Mouse (Mus musculus) ES-Bruce4 (cell line): ENCODE results near the gene Msantd2. TPM values are rescaled to one million over a fixed set of nuclear protein-coding genes. Genes with fewer than 3 reads are reported as not detected.
A peak's percentile ranks its signal among the peaks of the same experiment; 100 is the strongest.

Source experiments
- H3K27ac ChIP-seq: 2 replicates; pipeline ENCODE4 v1.5.1; 2012; ENCODE audit warnings: low read length, inconsistent platforms; ENCODE audit not compliant: insufficient read depth
- H3K27me3 ChIP-seq: 2 replicates; pipeline ENCODE4 v1.6.1; 2012; ENCODE audit warnings: mild to moderate bottlenecking, low read length, inconsistent platforms; ENCODE audit not compliant: control insufficient read depth, poor library complexity, insufficient read depth, severe bottlenecking
- H3K36me3 ChIP-seq: 2 replicates; pipeline ENCODE4 v1.6.1; 2012; ENCODE audit warnings: inconsistent platforms, mild to moderate bottlenecking, low read length, moderate library complexity; ENCODE audit not compliant: control insufficient read depth, poor library complexity, insufficient read depth, severe bottlenecking
- H3K4me1 ChIP-seq: one replicate; pipeline ENCODE4 v1.8.1; 2011; ENCODE audit warnings: low read length; ENCODE audit not compliant: control insufficient read depth, insufficient read depth
- H3K4me3 ChIP-seq: 2 replicates; pipeline ENCODE4 v1.5.1; 2011; ENCODE audit warnings: low read depth, mild to moderate bottlenecking, low read length
- H3K9ac ChIP-seq: 2 replicates; pipeline ENCODE4 v1.6.1; 2012; ENCODE audit warnings: low read depth, mild to moderate bottlenecking, inconsistent platforms; ENCODE audit not compliant: poor library complexity, severe bottlenecking
- H3K9me3 ChIP-seq: replicated peaks from 2 replicates; pipeline ENCODE4 v1.6.1; 2012; ENCODE audit warnings: mild to moderate bottlenecking, low read length, inconsistent platforms; ENCODE audit not compliant: control insufficient read depth, poor library complexity, insufficient read depth, severe bottlenecking
- CTCF ChIP-seq: IDR thresholded peaks from one replicate; pipeline ENCODE4 v1.8.1; 2011; ENCODE audit warnings: low read depth, low read length
- EP300 ChIP-seq: IDR thresholded peaks from 2 replicates; pipeline ENCODE4 v1.6.1; 2011; ENCODE audit warnings: low read depth, low read length; ENCODE audit not compliant: insufficient read depth
- POLR2A ChIP-seq: IDR thresholded peaks from one replicate; pipeline ENCODE4 v1.8.1; 2011; ENCODE audit warnings: low read length; ENCODE audit not compliant: insufficient read depth
- polyA plus RNA-seq: library from polyadenylated mRNA; stranded (reverse); fragments of >200 nt; gene quantifications from 2 replicates; pipeline ENCODE4 v1.2.4, GENCODE M21; 2011; ENCODE audit warnings: low read depth; ENCODE audit not compliant: missing spikeins, insufficient read depth, insufficient read length

Msantd2 gene
- polyA plus RNA-seq: 85.4 and 85.6 TPM in 2 replicates

DNA sequence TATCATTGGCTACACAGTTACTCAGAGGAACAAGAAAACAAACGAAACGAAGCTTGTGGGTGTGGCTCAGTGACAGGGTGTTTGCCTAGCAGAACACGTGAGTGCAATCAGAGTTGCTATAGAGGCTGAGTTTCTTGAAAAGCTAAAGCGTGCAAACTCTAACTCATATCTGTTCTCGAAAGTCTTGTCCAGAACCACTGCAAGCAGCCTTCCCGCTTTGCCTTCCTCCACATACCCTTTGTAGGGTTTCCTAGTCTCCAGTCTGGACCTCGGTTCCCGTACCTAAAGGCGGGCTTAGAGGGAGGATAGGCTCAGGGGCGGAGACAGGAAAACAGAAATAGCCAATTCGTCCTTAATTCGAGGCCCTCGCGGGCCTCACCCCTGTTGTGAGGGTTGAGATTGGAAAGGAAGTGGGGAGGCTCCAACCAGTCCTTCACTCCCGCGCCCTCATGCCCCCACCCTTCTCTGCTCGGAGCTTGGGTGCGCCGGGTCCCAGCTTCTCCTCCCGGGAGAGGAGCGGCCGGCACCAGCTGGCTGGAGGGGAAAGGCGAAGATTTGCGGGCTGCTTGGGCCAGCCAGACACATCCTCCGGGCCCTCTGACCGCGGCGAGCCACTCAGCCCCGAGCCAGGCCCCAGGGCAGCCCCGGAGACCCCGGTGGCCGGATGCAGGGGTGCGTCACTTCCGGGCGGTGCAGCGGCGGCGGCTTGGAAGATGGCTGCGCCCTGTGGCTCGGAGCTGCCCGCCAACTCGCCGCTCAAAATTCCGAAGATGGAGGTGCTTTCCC lies at the start of gene Msantd2:
Gene Msantd2, plus strand, starts transcription at position 709 of the 786 bp plus-strand sequence.
- Histone ChIP-seq H3K36me3 (peaks cover 8% of the 10 kb centered on the region), H3K27me3 (no peaks in the 10 kb centered on the region), H3K9me3 (no peaks in the 10 kb centered on the region), H3K27ac (peak within 1 kb of the TSS; percentile 93), H3K4me1 (peaks cover 2% of the 10 kb centered on the region), H3K9ac (peak within 1 kb of the TSS; percentile 98), H3K4me3 (peak within 1 kb of the TSS; percentile 87)
- TF ChIP-seq CTCF (no peak), EP300 (no peak), POLR2A (no peak)

GRCm38 (mm10) chr9:37452401-37452800 lies 36.7 kb upstream of the Msantd2 start:
- TF ChIP-seq POLR2A (no peak), CTCF (no peak), EP300 (no peak)
- Histone ChIP-seq H3K4me1 (no peaks in the 10 kb centered on the region), H3K27me3 (0 out of 2 replicates have a peak, but pooled peaks cover 3% of the 10 kb centered on the region), H3K27ac (no peak overlapping the region), H3K4me3 (no peak overlapping the region), H3K36me3 (no peaks in the 10 kb centered on the region), H3K9me3 (no peaks in the 10 kb centered on the region), H3K9ac (no peak overlapping the region)

DNA sequence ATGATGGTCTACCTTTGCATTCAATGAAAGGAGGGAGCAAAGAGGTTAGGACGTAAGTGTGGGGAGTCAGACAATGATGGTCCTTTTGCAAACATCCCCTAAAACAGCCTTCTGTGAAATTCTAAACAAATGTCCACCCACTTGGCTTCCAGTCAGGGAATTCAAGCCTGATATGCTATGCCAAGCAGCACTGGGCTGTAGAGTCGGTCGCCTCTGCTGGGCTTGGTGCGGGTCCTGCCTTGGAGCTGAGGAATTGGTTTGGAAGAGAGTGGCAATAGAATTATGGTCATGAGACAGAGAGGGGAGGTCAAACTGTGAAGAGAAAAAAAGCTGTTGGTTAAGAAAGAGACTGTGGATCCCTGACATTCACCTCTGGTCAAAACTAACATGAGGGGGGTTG lies 35.8 kb upstream of the Msantd2 start:
- no peaks in the 10 kb centered on the region for H3K36me3 ChIP-seq
- no peak overlapping the region for H3K4me3 ChIP-seq
- H3K9ac ChIP-seq: no peak overlapping the region
- H3K9me3 ChIP-seq: no peaks in the 10 kb centered on the region
- H3K27me3 ChIP-seq: 0 out of 2 replicates have a peak, but pooled peaks cover 2% of the 10 kb centered on the region
- H3K27ac ChIP-seq: no peak overlapping the region
- H3K4me1 ChIP-seq: no peaks in the 10 kb centered on the region
- TF ChIP-seq POLR2A (no peak), EP300 (no peak), CTCF (no peak)

GRCm38 (mm10) chr9:37454011-37454492 lies 35.1 kb upstream of the Msantd2 start:
- H3K4me3 ChIP-seq: no peak overlapping the region
- no peaks in the 10 kb centered on the region for H3K9me3 ChIP-seq
- no peaks in the 10 kb centered on the region for H3K36me3 ChIP-seq
- no peak for TF ChIP-seq EP300
- TF ChIP-seq CTCF: no peak
- TF ChIP-seq POLR2A: no peak
- H3K4me1 ChIP-seq: no peaks in the 10 kb centered on the region
- 0 out of 2 replicates have a peak, but pooled peaks cover 3% of the 10 kb centered on the region for H3K27me3 ChIP-seq
- H3K27ac ChIP-seq: no peak overlapping the region
- H3K9ac ChIP-seq: no peak overlapping the region

- no peak overlapping the region for H3K4me3 ChIP-seq
- H3K27me3 ChIP-seq: peaks cover 11% of the 10 kb centered on the region; the same call in 1 of the 2 replicates
- no peak overlapping the region for H3K27ac ChIP-seq
- TF ChIP-seq POLR2A: no peak
- TF ChIP-seq CTCF: no peak
- TF ChIP-seq EP300: no peak
- no peak overlapping the region for H3K9ac ChIP-seq
- no peaks in the 10 kb centered on the region for H3K36me3 ChIP-seq
- H3K9me3 ChIP-seq: no peaks in the 10 kb centered on the region
- H3K4me1 ChIP-seq: no peaks in the 10 kb centered on the region
Observed at GRCm38 (mm10) chr9:37454991-37455390, 34.1 kb upstream of the Msantd2 start.

DNA sequence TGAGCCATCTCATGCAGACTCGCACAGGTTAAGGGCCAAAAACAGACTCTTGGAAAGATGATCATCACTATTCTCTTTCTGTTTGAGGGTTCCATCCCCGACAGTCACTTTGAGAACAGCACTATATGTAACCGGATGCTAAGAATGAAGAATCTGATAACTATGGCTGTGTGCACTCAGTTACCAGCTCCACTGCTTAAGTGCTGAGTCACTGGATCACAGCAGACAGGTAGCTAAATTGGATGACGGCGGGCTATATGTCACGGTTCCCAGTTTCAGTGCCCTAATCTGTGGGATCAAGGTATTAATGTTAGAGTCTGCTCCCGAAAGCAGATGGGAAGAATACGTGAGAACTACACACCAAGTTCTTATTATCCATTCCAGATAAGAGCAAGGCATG lies 33.3 kb upstream of the Msantd2 start:
- Histone ChIP-seq H3K4me1 (no peaks in the 10 kb centered on the region), H3K4me3 (no peak overlapping the region)

More for the DNA sequence above, 33.3 kb upstream of the Msantd2 start:
- Histone ChIP-seq H3K36me3 (no peaks in the 10 kb centered on the region), H3K27ac (no peak overlapping the region), H3K27me3 (peaks cover 19% of the 10 kb centered on the region), H3K9ac (no peak overlapping the region), H3K9me3 (no peaks in the 10 kb centered on the region)
- no peak for TF ChIP-seq EP300
- no peak for TF ChIP-seq CTCF
- TF ChIP-seq POLR2A: no peak
